In genomic region chr14:52097191-52097590, GRCm38 (mm10) we compare ENCODE assay signal across 13 mouse cellular contexts. TPM values are rescaled to one million over a fixed set of nuclear protein-coding genes. Genes with fewer than 3 reads are reported as not detected.
"Had no signal": no experiment of that assay in that cellular context is flagged by ENCODE, and none has a peak within 500 bp of the region (broad histone marks: within the 10 kb centered on the region; RNA-seq: fewer than 3 reads in every experiment).

No protein-coding gene starts in this region.

RNA-seq across cellular contexts. Expression of gene Olfr221, which starts 54.9 kb away (rescaled TPM):
- total RNA-seq: neutrophil, adult 5-6 weeks had no signal
- polyA plus RNA-seq: neural tube, embryonic 13.5 days; neural tube, embryonic 14.5 days; neural tube, embryonic 15.5 days; small intestine, adult 2 months; spleen, adult 2 months; stomach, embryonic 14.5 days; stomach, embryonic 15.5 days; stomach, embryonic 16.5 days; stomach, postnatal 0 days; thymus, adult 2 months; thymus, postnatal 0 days; urinary bladder, adult 2 months had no signal
